Mouse (Mus musculus) G1E (cell line): ENCODE measurements at regions not wholly inside any gene's neighbourhood (a gene's known extent, or its start where the extent isn't known, plus 50 kb on each side); places are given as distances from the start of the nearest gene placed in this dataset.

Experiments
- ATAC-seq: 2 replicates; pipeline ENCODE4 v1.8.0; 2016; ENCODE audit warnings: mild to moderate bottlenecking; ENCODE audit not compliant: insufficient number of reproducible peaks, poor library complexity, low FRiP score, severe bottlenecking; ENCODE audit errors: extremely low read depth
- DNase-seq: peaks from one replicate; pipeline ENCODE4 v3.0.0; 2012; ENCODE audit warnings: low spot score
- H3K27me3 ChIP-seq: 2 replicates; pipeline ENCODE4 v1.6.1; 2012; ENCODE audit warnings: mild to moderate bottlenecking, low read length, inconsistent platforms; ENCODE audit not compliant: insufficient read depth
- H3K36me3 ChIP-seq: replicated peaks from 2 replicates; pipeline ENCODE3; 2012; ENCODE audit warnings: mild to moderate bottlenecking, inconsistent platforms
- H3K4me1 ChIP-seq: 2 replicates; pipeline ENCODE4 v1.6.1; 2012; ENCODE audit warnings: low read depth, low read length, inconsistent platforms, mixed read lengths; ENCODE audit not compliant: insufficient read depth
- H3K4me3 ChIP-seq: 2 replicates; pipeline ENCODE4 v1.5.1; 2012; ENCODE audit warnings: low read depth, mild to moderate bottlenecking, inconsistent platforms, low read length, moderate library complexity, mixed read lengths
- H3K9me3 ChIP-seq: replicated peaks from 2 replicates; pipeline ENCODE4 v1.6.1; 2012; ENCODE audit warnings: inconsistent platforms
- CTCF ChIP-seq: IDR thresholded peaks from 2 replicates; pipeline ENCODE4 v1.5.1; 2012; ENCODE audit warnings: low read depth, low read length, inconsistent platforms, mixed read lengths
- GATA1 ChIP-seq: IDR thresholded peaks from 2 replicates; pipeline ENCODE4 v1.6.1; 2012; ENCODE audit warnings: borderline replicate concordance, low read length, inconsistent platforms, mixed read lengths
- GATA2 ChIP-seq: IDR thresholded peaks from 2 replicates; pipeline ENCODE4 v1.6.1; 2012; ENCODE audit warnings: low read depth, low read length, inconsistent platforms, borderline replicate concordance
- POLR2AphosphoS5 ChIP-seq: IDR thresholded peaks from 2 replicates; pipeline ENCODE4 v1.6.1; 2012; ENCODE audit warnings: low read depth, low read length, inconsistent platforms; ENCODE audit not compliant: insufficient replicate concordance
- TAL1 ChIP-seq: conservative IDR thresholded peaks from 2 replicates; pipeline ENCODE4 v1.6.1; 2012; ENCODE audit warnings: low read depth, low read length, inconsistent platforms, mixed read lengths

DNA sequence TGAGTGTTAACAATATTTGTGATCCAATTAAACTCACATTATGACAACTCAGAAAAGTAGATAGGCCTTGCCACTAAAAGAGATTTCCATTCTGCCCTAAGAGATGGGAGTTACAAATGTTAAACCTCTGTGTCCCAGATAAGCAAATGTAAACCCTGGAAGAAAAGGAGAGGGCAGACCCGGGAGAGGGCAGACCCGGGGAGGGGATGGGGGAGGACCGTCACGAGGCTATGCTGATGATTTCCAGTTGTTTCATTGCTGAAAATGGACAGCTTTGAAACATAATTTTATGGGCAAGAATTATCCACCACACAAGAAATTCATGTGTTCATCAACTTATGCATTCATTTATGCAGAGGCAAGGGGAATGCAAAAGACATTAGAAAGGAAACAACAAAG is 159.7 kb upstream of the Cited2 start:
- DNase-seq (no peak), ATAC-seq (no peak)
- Histone ChIP-seq H3K4me1 (peaks cover 59% of the 10 kb centered on the region), H3K4me3 (no peak overlapping the region; the same call in 1 of the 2 replicates), H3K9me3 (no peaks in the 10 kb centered on the region), H3K27me3 (no peaks in the 10 kb centered on the region; the same call in 1 of the 2 replicates), H3K36me3 (no peaks in the 10 kb centered on the region)
- TF ChIP-seq GATA2: no peak
- TF ChIP-seq CTCF: no peak
- TF ChIP-seq TAL1: no peak
- TF ChIP-seq GATA1: no peak
- TF ChIP-seq POLR2AphosphoS5: no peak

GRCm38 (mm10) chr10:17564895-17565620 is 158.0 kb upstream of the Cited2 start:
- peaks cover 59% of the 10 kb centered on the region for H3K4me1 ChIP-seq
- no peaks in the 10 kb centered on the region for H3K27me3 ChIP-seq
- H3K4me3 ChIP-seq: no peak overlapping the region
- DNase-seq (no peak), ATAC-seq (no peak)
- H3K36me3 ChIP-seq: no peaks in the 10 kb centered on the region
- H3K9me3 ChIP-seq: no peaks in the 10 kb centered on the region
- TF ChIP-seq GATA2: no peak
- TF ChIP-seq GATA1: no peak
- no peak for TF ChIP-seq TAL1
- no peak for TF ChIP-seq CTCF

GRCm38 (mm10) chr10:17566975-17567374 is 156.0 kb upstream of the Cited2 start:
- Histone ChIP-seq H3K36me3 (no peaks in the 10 kb centered on the region), H3K27me3 (no peaks in the 10 kb centered on the region), H3K4me1 (peaks cover 40% of the 10 kb centered on the region), H3K4me3 (no peak overlapping the region), H3K9me3 (no peaks in the 10 kb centered on the region)
- DNase-seq: no peak
- TF ChIP-seq GATA1 (no peak), TAL1 (no peak), CTCF (no peak), POLR2AphosphoS5 (no peak), GATA2 (no peak)
- ATAC-seq: no peak

DNA sequence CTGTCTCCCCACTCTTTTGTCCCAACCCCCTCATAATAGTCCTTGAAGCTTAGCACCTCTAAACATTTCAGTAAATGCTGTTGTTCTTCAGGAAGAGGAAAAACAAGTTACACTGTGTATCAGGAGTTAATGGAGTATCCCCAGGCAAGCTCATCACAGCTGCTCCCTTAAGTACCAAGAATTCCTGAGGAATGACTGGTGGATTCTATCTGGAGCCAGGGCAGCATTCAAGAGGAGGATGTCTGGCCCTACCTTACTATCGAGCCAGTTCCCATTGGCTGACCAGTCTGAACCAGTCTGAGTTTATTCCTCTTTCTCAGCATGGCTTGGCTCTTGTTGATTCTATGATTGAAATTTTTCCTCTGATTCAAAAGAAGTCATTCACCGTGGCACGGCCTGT is 155.4 kb upstream of the Cited2 start:
- H3K27me3 ChIP-seq: no peaks in the 10 kb centered on the region
- no peak overlapping the region for H3K4me3 ChIP-seq
- no peak for TF ChIP-seq POLR2AphosphoS5
- no peak for TF ChIP-seq GATA2
- no peak for TF ChIP-seq GATA1
- TF ChIP-seq CTCF: no peak
- TF ChIP-seq TAL1: no peak
- H3K36me3 ChIP-seq: no peaks in the 10 kb centered on the region
- peaks cover 34% of the 10 kb centered on the region for H3K4me1 ChIP-seq
- DNase-seq (no peak), ATAC-seq (no peak)
- H3K9me3 ChIP-seq: no peaks in the 10 kb centered on the region

GRCm38 (mm10) chr10:17569577-17570113 is 153.4 kb upstream of the Cited2 start:
- Histone ChIP-seq H3K36me3 (no peaks in the 10 kb centered on the region), H3K4me3 (no peak overlapping the region), H3K27me3 (no peaks in the 10 kb centered on the region), H3K4me1 (peaks cover 22% of the 10 kb centered on the region), H3K9me3 (no peaks in the 10 kb centered on the region)
- ATAC-seq (no peak), DNase-seq (no peak)
- no peak for TF ChIP-seq CTCF
- TF ChIP-seq GATA1: no peak
- no peak for TF ChIP-seq POLR2AphosphoS5
- TF ChIP-seq GATA2: no peak
- TF ChIP-seq TAL1: no peak

DNA sequence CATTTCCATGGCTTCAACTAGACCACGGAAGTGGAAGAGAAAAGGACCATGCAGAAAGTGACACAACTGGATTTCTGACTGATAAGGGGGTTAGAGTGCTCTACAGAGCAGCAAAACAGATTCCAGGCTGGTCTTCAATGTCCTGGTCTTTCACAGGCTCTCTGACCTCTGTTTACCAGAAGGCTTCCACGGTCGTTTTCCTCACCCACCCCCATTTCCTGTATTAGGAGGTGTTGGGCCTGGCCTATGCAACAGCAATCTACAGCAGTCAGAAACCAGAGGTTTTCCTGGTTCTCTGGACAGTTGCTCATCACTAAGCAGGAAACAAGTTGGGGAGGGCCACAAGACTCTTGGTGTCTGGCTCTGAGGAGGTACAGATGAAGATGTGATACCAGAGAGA is 148.1 kb upstream of the Cited2 start:
- H3K36me3 ChIP-seq: no peaks in the 10 kb centered on the region
- TF ChIP-seq POLR2AphosphoS5: no peak
- no peak for TF ChIP-seq CTCF
- H3K27me3 ChIP-seq: no peaks in the 10 kb centered on the region
- H3K9me3 ChIP-seq: no peaks in the 10 kb centered on the region
- H3K4me3 ChIP-seq: no peak overlapping the region; the same call in 1 of the 2 replicates
- ATAC-seq (peak; percentile 56), DNase-seq (no peak)
- H3K4me1 ChIP-seq: peaks cover 34% of the 10 kb centered on the region
